Mouse (Mus musculus) embryonic facial prominence, embryonic 14.5 days (tissue): ENCODE results near the gene Rexo1. TPM values are rescaled to one million over a fixed set of nuclear protein-coding genes. Genes with fewer than 3 reads are reported as not detected.

Experiments
- ATAC-seq: fragments of 200-750 bp; cut with Nextera tagmentation; 2 replicates; pipeline ENCODE4 v1.8.0; 2017; ENCODE audit warnings: low read depth, moderate number of reproducible peaks, moderate TSS enrichment
- DNase-seq: peaks from one replicate; pipeline ENCODE4 v3.0.0-alpha.2; 2015; ENCODE audit warnings: low spot score
- H3K27ac ChIP-seq: fragments of 300-500 bp; sonication (generic); replicated peaks from 2 replicates; pipeline ENCODE4 v1.5.1; 2014; ENCODE audit warnings: low read depth, mild to moderate bottlenecking, low read length, moderate library complexity
- H3K27me3 ChIP-seq: fragments of 300-500 bp; sonication (generic); replicated peaks from 2 replicates; pipeline ENCODE4 v1.6.1; 2014; ENCODE audit warnings: low read length; ENCODE audit not compliant: control insufficient read depth, insufficient read depth
- H3K36me3 ChIP-seq: fragments of 300-500 bp; sonication (generic); 2 replicates; pipeline ENCODE4 v1.6.1; 2014; ENCODE audit warnings: low read length, mixed read lengths; ENCODE audit not compliant: control insufficient read depth, insufficient read depth
- H3K4me1 ChIP-seq: fragments of 300-500 bp; sonication (generic); 2 replicates; pipeline ENCODE4 v1.6.1; 2014; ENCODE audit warnings: antibody characterized with exemption, low read length; ENCODE audit not compliant: control insufficient read depth, insufficient read depth
- H3K4me2 ChIP-seq: fragments of 300-500 bp; sonication (generic); 2 replicates; pipeline ENCODE4 v1.6.1; 2014; ENCODE audit warnings: low read depth, mild to moderate bottlenecking, low read length, moderate library complexity, mixed read lengths
- H3K4me3 ChIP-seq: fragments of 300-500 bp; sonication (generic); 2 replicates; pipeline ENCODE4 v1.5.1; 2014; ENCODE audit warnings: low read depth, mild to moderate bottlenecking, low read length
- H3K9ac ChIP-seq: fragments of 300-500 bp; sonication (generic); 2 replicates; pipeline ENCODE4 v1.6.1; 2014; ENCODE audit warnings: low read depth, mild to moderate bottlenecking, low read length, moderate library complexity, mixed read lengths
- H3K9me3 ChIP-seq: fragments of 300-500 bp; sonication (generic); 2 replicates; pipeline ENCODE4 v1.6.1; 2016; ENCODE audit warnings: low read length; ENCODE audit not compliant: control insufficient read depth
- WGBS: fragments of 180-500 bp; shearing (Covaris S2); extraction: QIAGEN DNeasy Blood & Tissue Kit; methylation state at CpG from one replicate; pipeline ENCODE4 v1.1.7; 2014; 5-methylcytosine and 5-hydroxymethylcytosine counted together
- polyA plus RNA-seq: library from polyadenylated mRNA; unstranded; fragments of >200 nt; fragmentation: Nextera tagmentation; extraction: Ambion mirVana; gene quantifications from 2 replicates; pipeline ENCODE4 v1.2.1, GENCODE M21; 2014

The Rexo1 gene
- polyA plus RNA-seq, 1 experiment from 2014 or later = 22.6 TPM

- WGBS = 40% methylated on average over 10 of the region's 10 CpGs
- 0 out of 2 replicates have a peak overlapping the region, but pooled peaks have one; percentile 71 for H3K4me2 ChIP-seq
Measured at GRCm38 (mm10) chr10:80510273-80510660, 51.1 kb downstream of the Rexo1 start.

DNA sequence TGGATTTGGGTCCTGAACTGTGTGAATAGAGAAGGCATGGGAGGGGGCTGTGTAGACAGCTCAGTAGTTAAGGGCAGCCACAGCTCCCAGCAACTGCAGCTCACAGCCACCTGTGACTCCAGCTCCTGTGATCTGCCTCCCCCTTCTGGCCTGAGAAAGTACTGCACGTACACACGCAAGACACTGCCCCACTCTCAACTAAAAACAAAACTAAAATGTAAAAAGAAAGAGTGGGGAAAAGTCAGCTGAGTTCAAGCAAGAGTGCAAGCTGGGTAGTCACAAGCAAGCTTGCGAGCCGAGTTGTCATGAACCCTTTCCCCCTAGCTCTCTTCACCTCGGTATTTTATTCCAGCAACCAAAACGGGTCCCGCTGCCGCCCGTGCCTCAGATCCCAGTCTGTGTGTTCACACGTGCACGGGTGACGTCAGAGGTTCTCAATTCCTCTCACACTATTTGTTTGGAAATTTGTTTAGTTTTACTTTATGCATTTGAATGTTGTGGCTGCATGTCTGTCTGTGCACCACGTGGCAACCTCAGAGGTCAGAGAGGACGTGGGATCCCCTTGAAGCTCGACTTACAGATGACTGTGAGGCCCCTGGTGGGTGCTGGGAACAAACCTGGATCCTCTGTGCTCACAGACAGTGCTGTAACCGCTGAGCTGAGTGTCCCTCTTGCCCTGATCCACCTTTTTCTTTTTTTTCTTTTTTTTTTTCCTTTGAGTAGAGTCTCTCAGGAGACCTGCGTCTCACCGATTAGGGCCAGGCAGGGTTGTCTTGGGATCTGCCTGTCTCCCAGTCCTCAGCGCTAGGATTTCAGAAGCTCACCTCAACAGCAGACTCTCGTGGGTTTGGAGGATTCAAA is 51.7 kb downstream of the Rexo1 start:
- Histone ChIP-seq H3K9ac (peak overlapping the region; percentile 56), H3K4me3 (peak overlapping the region; percentile 37), H3K4me2 (peak overlapping the region; percentile 71), H3K27me3 (peaks cover 58% of the 10 kb centered on the region), H3K4me1 (no peaks in the 10 kb centered on the region), H3K27ac (no peak overlapping the region), H3K36me3 (no peaks in the 10 kb centered on the region), H3K9me3 (no peaks in the 10 kb centered on the region)
- 8% methylated on average over 20 of the region's 20 CpGs for WGBS
- ATAC-seq (peak; percentile 86), DNase-seq (peak; percentile 76)

More at GRCm38 (mm10) chr10:80510273-80510660, 51.1 kb downstream of the Rexo1 start:
- no peaks in the 10 kb centered on the region for H3K9me3 ChIP-seq
- H3K27me3 ChIP-seq = peaks cover 57% of the 10 kb centered on the region
- H3K4me1 ChIP-seq = no peaks in the 10 kb centered on the region
- no peak for ATAC-seq
- H3K36me3 ChIP-seq = no peaks in the 10 kb centered on the region
- no peak for DNase-seq
- H3K9ac ChIP-seq = no peak overlapping the region
- H3K27ac ChIP-seq = no peak overlapping the region
- H3K4me3 ChIP-seq = no peak overlapping the region

DNA sequence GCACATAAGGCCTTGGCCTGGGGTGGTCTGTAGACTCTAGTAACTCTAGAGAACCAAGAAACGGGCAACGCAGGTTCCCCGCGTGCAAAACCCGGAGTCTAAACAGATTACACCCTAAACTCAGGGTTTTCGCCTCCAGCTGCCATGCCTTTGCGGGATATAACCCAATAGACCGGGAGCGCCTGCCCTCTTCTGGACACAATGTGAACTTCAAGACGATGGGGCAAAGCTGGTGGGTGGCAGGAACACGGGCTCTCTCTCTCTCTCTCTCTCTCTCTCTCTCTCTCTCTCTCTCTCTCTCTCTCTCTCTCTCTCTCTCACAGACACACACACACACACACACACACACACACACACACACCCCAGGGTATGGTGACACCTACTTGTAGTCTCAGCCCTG is 55.1 kb downstream of the Rexo1 start:
- H3K4me1 ChIP-seq = no peaks in the 10 kb centered on the region
- H3K9ac ChIP-seq = no peak overlapping the region
- no peak overlapping the region for H3K27ac ChIP-seq
- ATAC-seq (peak; percentile 51; the same call in 1 of the 2 replicates), DNase-seq (peak; percentile 73)
- no peaks in the 10 kb centered on the region for H3K36me3 ChIP-seq
- H3K27me3 ChIP-seq = peaks cover 62% of the 10 kb centered on the region
- no peak overlapping the region for H3K4me3 ChIP-seq
- no peaks in the 10 kb centered on the region for H3K9me3 ChIP-seq
- WGBS = under 1% methylated on average over 10 of the region's 11 CpGs
- no peak overlapping the region for H3K4me2 ChIP-seq

GRCm38 (mm10) chr10:80504724-80505123 is 56.6 kb downstream of the Rexo1 start:
- H3K9me3 ChIP-seq = no peaks in the 10 kb centered on the region
- WGBS = 1% methylated on average over 8 of the region's 9 CpGs
- no peak overlapping the region for H3K9ac ChIP-seq
- H3K27ac ChIP-seq = no peak overlapping the region
- DNase-seq (no peak), ATAC-seq (no peak)
- no peak overlapping the region for H3K4me2 ChIP-seq
- no peaks in the 10 kb centered on the region for H3K4me1 ChIP-seq
- no peak overlapping the region for H3K4me3 ChIP-seq
- no peaks in the 10 kb centered on the region for H3K36me3 ChIP-seq
- peaks cover 71% of the 10 kb centered on the region for H3K27me3 ChIP-seq

DNA sequence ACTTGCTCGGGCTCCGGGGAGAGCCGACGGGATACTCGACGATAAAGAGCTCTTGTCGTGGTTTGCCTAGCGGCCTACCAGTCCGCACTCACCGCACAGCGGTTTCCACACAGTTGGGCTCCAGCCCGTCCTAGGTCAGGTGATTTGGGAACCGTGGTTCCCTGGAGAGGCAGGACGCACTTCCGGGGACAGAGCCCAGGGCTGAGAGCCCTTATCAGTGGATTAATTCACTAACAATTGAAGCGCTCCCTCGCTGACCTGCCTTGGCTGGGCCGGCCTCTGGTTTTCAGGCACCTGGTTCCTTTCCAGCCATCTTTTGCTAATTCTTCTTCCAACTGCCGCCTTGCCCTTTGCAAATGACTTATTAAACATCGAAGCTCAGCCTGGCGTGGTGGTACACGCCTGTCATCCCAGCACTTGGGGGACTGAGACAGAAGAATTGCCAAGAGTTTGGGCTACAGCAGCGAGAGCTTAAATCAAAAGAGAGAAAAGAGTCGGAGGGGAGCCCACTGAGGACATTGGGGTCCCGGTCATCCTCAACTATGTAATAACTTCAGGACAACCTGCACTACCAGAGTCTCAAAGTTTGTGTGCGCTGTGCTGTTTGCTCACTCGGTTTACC is 57.6 kb downstream of the Rexo1 start:
- Histone ChIP-seq H3K4me3 (no peak overlapping the region), H3K27ac (no peak overlapping the region), H3K4me2 (no peak overlapping the region), H3K9me3 (no peaks in the 10 kb centered on the region), H3K36me3 (no peaks in the 10 kb centered on the region), H3K9ac (no peak overlapping the region), H3K4me1 (no peaks in the 10 kb centered on the region), H3K27me3 (peaks cover 79% of the 10 kb centered on the region)
- 2% methylated on average over 27 of the region's 27 CpGs for WGBS
- no peak for DNase-seq
- no peak for ATAC-seq

DNA sequence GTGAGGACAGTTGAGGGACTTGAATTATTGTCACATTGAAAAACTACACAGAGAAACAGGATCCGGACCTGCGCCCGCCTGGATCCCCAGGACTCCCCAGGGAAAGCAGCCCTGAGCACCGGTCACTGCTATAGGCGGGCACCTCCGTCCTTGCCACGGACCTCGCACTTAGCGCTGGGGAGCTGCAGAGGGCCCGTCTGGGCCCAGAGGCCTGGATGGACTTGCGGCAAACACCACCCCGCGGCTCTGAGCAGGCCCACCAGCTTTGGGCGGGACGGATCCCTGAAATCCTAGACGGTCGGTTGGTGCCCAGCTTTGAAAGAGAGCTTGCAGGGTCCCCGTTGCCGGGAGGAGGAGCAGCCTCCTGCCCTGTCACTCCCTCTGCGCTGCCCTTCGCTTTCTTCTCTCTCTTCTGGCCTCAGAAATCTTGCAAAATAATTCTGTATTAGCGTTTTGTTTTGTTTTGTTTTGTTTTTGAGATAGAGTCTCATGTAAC is 58.5 kb downstream of the Rexo1 start:
- Histone ChIP-seq H3K36me3 (no peaks in the 10 kb centered on the region), H3K4me2 (no peak overlapping the region), H3K9me3 (no peaks in the 10 kb centered on the region), H3K27me3 (peaks cover 86% of the 10 kb centered on the region), H3K9ac (peak overlapping the region; percentile 45; the same call in 1 of the 2 replicates), H3K27ac (no peak overlapping the region), H3K4me3 (peak overlapping the region; percentile 10; the same call in 1 of the 2 replicates), H3K4me1 (no peaks in the 10 kb centered on the region)
- DNase-seq (no peak), ATAC-seq (no peak)
- WGBS = under 1% methylated on average over 17 of the region's 22 CpGs

DNA sequence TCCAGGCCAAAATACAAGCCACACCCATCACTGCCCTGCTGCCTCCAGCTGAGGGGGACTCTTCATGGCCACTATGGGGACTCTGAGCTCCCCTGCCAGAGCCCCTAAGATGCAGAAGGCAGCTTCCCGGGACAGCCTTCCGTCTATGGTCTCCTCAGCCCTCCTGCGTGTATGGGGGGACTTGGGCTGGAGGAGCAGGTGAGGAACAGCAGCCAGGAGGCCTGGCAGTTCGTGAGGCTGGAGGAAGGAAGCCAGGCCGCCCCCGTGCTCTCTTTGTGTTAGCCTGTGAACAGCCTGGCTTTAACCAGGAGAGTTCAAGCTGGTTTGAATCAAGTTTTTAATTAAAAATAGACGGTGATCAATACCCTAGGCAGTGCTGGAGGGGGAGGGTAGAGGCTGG is 59.1 kb downstream of the Rexo1 start:
- Histone ChIP-seq H3K4me2 (no peak overlapping the region), H3K4me1 (no peaks in the 10 kb centered on the region), H3K9ac (no peak overlapping the region), H3K36me3 (no peaks in the 10 kb centered on the region), H3K27ac (no peak overlapping the region), H3K27me3 (peaks cover 87% of the 10 kb centered on the region), H3K9me3 (no peaks in the 10 kb centered on the region), H3K4me3 (no peak overlapping the region)
- 0% methylated on average over 7 of the region's 7 CpGs for WGBS
- DNase-seq (no peak), ATAC-seq (no peak)

- DNase-seq = no peak
Measured at GRCm38 (mm10) chr10:80496421-80496820, 64.9 kb downstream of the Rexo1 start.

More at GRCm38 (mm10) chr10:80496421-80496820, 64.9 kb downstream of the Rexo1 start:
- H3K9me3 ChIP-seq = no peaks in the 10 kb centered on the region
- ATAC-seq = no peak
- no peak overlapping the region for H3K4me3 ChIP-seq
- no peak overlapping the region for H3K27ac ChIP-seq
- no peaks in the 10 kb centered on the region for H3K36me3 ChIP-seq
- no peak overlapping the region for H3K4me2 ChIP-seq
- H3K9ac ChIP-seq = no peak overlapping the region
- H3K4me1 ChIP-seq = 0 out of 2 replicates have a peak, but pooled peaks cover 6% of the 10 kb centered on the region
- WGBS = under 1% methylated on average over 20 of the region's 20 CpGs
- H3K27me3 ChIP-seq = peaks cover 99% of the 10 kb centered on the region
